Comparison of ENCODE assay signal across 8 mouse cellular contexts in the genomic region with DNA sequence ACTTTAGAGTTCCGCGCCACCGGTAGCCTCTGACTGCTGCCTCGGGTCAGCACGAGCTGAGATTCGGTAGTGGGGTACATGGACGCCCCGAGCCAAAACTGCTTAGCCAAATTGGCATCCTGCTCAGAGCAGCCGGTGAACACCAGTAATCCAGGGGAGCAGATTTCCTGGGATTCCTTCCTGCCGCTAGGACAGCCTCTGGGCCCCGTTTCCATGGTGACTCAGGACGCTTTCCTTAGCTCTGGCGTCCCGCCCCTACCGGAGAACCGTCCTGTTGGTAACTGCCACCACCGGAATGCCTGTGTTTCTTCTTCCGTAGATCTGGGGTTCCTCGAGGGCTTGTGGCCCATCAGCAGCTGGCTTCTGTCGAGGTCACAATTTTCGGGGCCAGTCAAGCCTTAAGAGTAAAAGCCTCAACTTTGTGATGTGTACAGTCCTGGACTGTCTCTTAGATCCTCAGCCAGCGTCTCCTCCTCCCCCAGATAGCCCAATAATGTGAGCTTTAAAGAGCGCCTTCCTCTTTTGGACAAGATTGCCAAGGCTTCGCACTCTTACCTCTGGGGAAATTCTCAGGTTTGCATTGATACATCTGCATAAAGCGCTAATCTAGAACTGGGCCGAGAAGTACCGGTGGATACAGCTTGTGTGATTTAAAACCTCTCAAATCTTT. TPM values are rescaled to one million over a fixed set of nuclear protein-coding genes. Genes with fewer than 3 reads are reported as not detected.
A peak's percentile ranks its signal among the peaks of the same experiment; 100 is the strongest.
DNase-seq lines count a peak whose midpoint lies in the region; ATAC-seq and TF ChIP-seq lines count a peak whose summit lies in the region.

A gene (minus strand): TSS at position 323 of the 670 bp plus-strand sequence.

- no peak for TF ChIP-seq EP300 in heart, postnatal 0 days (IDR thresholded peaks at IDR 0.05; ENCODE audit: low read depth)

- H3K4me1 ChIP-seq in embryonic facial prominence, embryonic 11.5 days (ENCODE audit: control insufficient read depth, insufficient read depth, low read length): no peaks in the 10 kb centered on the region
- 0 out of 2 replicates have a peak, but pooled peaks cover 7% of the 10 kb centered on the region for H3K4me1 ChIP-seq in heart, postnatal 0 days (ENCODE audit: control insufficient read depth, insufficient read depth)
- 0 out of 2 replicates have a peak, but pooled peaks cover 2% of the 10 kb centered on the region for H3K4me1 ChIP-seq in lung, adult 2 months (ENCODE audit: control insufficient read depth, insufficient read depth, low read length)

- TF ChIP-seq POLR2A in lung, adult 2 months (IDR thresholded peaks at IDR 0.05; ENCODE audit: borderline replicate concordance, extremely low read depth, low read depth, low read length): no peak

- peak within 1 kb of the TSS; percentile 100 for H3K4me2 ChIP-seq in embryonic facial prominence, embryonic 11.5 days (ENCODE audit: low read depth, low read length)
- H3K4me2 ChIP-seq in heart, postnatal 0 days (ENCODE audit: low read depth, low read length): peak within 1 kb of the TSS; percentile 99

- H3K9me3 ChIP-seq in embryonic facial prominence, embryonic 11.5 days (replicated peaks; ENCODE audit: control insufficient read depth, low read length): no peaks in the 10 kb centered on the region
- H3K9me3 ChIP-seq in heart, postnatal 0 days (replicated peaks; ENCODE audit: control insufficient read depth, low read length): no peaks in the 10 kb centered on the region

- H3K36me3 ChIP-seq in embryonic facial prominence, embryonic 11.5 days (replicated peaks; ENCODE audit: control insufficient read depth, insufficient read depth, low read depth, low read length): no peaks in the 10 kb centered on the region
- no peaks in the 10 kb centered on the region for H3K36me3 ChIP-seq in heart, postnatal 0 days (replicated peaks; ENCODE audit: control insufficient read depth, insufficient read depth, low read length)

- TF ChIP-seq CTCF in heart, postnatal 0 days (IDR thresholded peaks at IDR 0.05; ENCODE audit: low read depth): peak; percentile 6; the same call in 1 of the 2 replicates
- no peak for TF ChIP-seq CTCF in lung, adult 2 months (IDR thresholded peaks at IDR 0.05; ENCODE audit: insufficient read depth, low read length)

- H3K4me3 ChIP-seq in embryonic facial prominence, embryonic 11.5 days (ENCODE audit: low read depth, low read length): peak within 1 kb of the TSS; percentile 17; the same call in 1 of the 2 replicates
- H3K4me3 ChIP-seq in heart, postnatal 0 days (ENCODE audit: low read depth, low read length): peak within 1 kb of the TSS; percentile 25; the same call in 1 of the 2 replicates
- no peak within 1 kb of the TSS for H3K4me3 ChIP-seq in lung, adult 2 months (replicated peaks; ENCODE audit: extremely low read depth, low read depth, low read length)

- no peak within 1 kb of the TSS for H3K27ac ChIP-seq in embryonic facial prominence, embryonic 11.5 days (replicated peaks; ENCODE audit: low read depth, low read length)
- H3K27ac ChIP-seq in heart, postnatal 0 days (ENCODE audit: low read depth): no peak within 1 kb of the TSS

- peak; percentile 72; the same call in 1 of the 2 replicates for ATAC-seq in embryonic facial prominence, embryonic 11.5 days (replicated peaks; ENCODE audit: insufficient number of reproducible peaks, low FRiP score, low TSS enrichment, low read depth)
- ATAC-seq in heart, postnatal 0 days (ENCODE audit: insufficient read depth, low read depth): peak; percentile 75; the same call in 1 of the 2 replicates

- no peaks in the 10 kb centered on the region for H3K27me3 ChIP-seq in embryonic facial prominence, embryonic 11.5 days (ENCODE audit: control insufficient read depth, insufficient read depth, low read length)
- peaks cover 22% of the 10 kb centered on the region for H3K27me3 ChIP-seq in heart, postnatal 0 days (ENCODE audit: control insufficient read depth, insufficient read depth, low read length)

- DNase-seq in B cell, adult 2 months: peak; percentile 25 to 31
- DNase-seq in adrenal gland, adult 2 months: peak; percentile 86
- peak; percentile 85 for DNase-seq in embryonic facial prominence, embryonic 11.5 days (ENCODE audit: low spot score)
- DNase-seq in heart, postnatal 0 days (ENCODE audit: low spot score): peak; percentile 53
- DNase-seq in kidney, postnatal 10 days: peak; percentile 73
- peak; percentile 23 for DNase-seq in lung, adult 2 months
- peak; percentile 11 for DNase-seq in ovary, postnatal 10 days (ENCODE audit: low spot score)
- DNase-seq in T-cell, adult 2 months (ENCODE audit: low spot score): no peak

- H3K9ac ChIP-seq in embryonic facial prominence, embryonic 11.5 days (replicated peaks; ENCODE audit: low read length): no peak within 1 kb of the TSS
- no peak within 1 kb of the TSS for H3K9ac ChIP-seq in heart, postnatal 0 days (replicated peaks; ENCODE audit: low read depth, low read length)

- 7% methylated on average over 27 of the region's 27 CpGs for WGBS in embryonic facial prominence, embryonic 11.5 days
- 15% methylated on average over 27 of the region's 27 CpGs for whole genome bisulfite sequencing in heart, postnatal 0 days
- 24% methylated on average over 27 of the region's 27 CpGs for WGBS in lung, adult 2 months

RNA-seq across cellular contexts. Expression of the gene that starts here (rescaled TPM):
- total RNA-seq in adrenal gland, adult 2 months (2021): not detected
- not detected in 2 replicates for polyA plus RNA-seq in adrenal gland, adult 2 months (2012; rRNA removed)
- polyA plus RNA-seq in embryonic facial prominence, embryonic 11.5 days (2014; fragmentation: Nextera tagmentation; extraction: Ambion mirVana): not detected in 2 replicates
- not detected in 2 replicates for total RNA-seq in heart, postnatal 0 days (2014; rRNA removed; ENCODE audit: low replicate concordance)
- 0.21 TPM in 1 of 2 replicates, not detected in the other for polyA plus RNA-seq in heart, postnatal 0 days (2015; fragmentation: Nextera tagmentation; extraction: Ambion mirVana)
- polyA plus RNA-seq in lung, adult 2 months (2012; rRNA removed): 1.9 and 2.4 TPM in 2 replicates

Comparison
In these comparisons a context has a peak if more than half of its experiments do, and no peak if none do; other contexts are left out.
1. Peak in DNase-seq in adrenal gland, adult 2 months; RNA of the gene not detected or under 1 TPM.
2. Peak in DNase-seq, ATAC-seq, H3K4me3 ChIP-seq and H3K4me2 ChIP-seq in embryonic facial prominence, embryonic 11.5 days; RNA of the gene not detected or under 1 TPM.
3. Peak in DNase-seq, ATAC-seq, H3K4me3 ChIP-seq and H3K4me2 ChIP-seq in heart, postnatal 0 days; RNA of the gene not detected or under 1 TPM.